Mouse (Mus musculus): ENCODE results near the gene Spata31d1a. TPM values are rescaled to one million over a fixed set of nuclear protein-coding genes. Genes with fewer than 3 reads are reported as not detected.

The Spata31d1a gene
- total and polyA plus RNA-seq, 3 experiments, result 0.19 TPM; not detected in 2

DNA sequence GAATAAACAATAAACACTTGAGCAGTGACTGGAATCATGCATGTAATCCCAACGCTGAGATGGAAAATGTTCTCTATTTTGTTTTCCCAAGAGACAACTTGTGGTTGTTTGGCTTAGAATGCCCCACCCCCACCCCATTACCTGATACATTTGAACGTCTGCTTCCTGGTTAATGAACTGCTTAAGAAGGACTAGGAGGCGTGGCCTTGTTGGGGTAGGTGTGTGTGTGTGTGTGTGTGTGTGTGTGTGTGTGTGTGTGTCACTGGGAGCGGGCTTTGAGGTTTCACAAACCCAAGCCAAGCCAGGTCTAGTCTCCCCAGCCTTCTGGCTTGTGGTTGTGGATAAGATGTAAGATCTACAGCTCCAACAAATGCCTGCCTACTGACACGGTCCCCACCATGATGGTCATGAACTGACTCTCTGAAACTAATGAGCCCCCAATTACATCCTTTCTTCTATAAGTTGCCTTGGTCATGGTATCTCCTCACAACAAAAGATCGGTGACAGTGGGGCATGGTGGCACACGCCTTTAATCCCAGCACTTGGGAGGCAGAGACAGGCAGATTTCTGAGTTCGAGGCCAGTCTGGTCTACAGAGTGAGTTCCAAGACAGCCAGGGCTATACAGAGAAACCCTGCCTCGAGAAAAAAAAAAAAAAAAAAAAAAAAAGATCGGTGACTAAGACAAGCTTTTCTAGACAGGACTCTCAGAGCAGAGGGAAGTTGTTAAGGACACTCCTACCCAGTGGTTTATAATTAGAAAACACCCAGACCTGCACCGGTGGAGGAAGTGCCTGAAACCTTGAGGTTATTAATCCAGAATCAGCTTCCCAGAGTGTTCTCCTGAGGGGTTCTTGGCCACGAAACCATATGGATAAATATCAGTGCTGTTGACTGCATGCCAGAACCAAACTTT lies 33.6 kb downstream of the Spata31d1a start:
- Histone ChIP-seq H3K4me3 (replicated peaks in 1 of 3; ENCODE audit: low read depth in 2 of 3, low read length in 2 of 3, poor library complexity in 1 of 3) (no peak overlapping the region), H3K27me3 (replicated peaks) (no peaks in the 10 kb centered on the region), H3K79me2 (replicated peaks; ENCODE audit: control insufficient read depth, extremely low read depth, insufficient read depth, poor library complexity, severe bottlenecking) (no peaks in the 10 kb centered on the region), H3K36me3 (replicated peaks in 1 of 2; ENCODE audit: control insufficient read depth in 1 of 2, insufficient read depth in 1 of 2, low read length in 1 of 2) (peaks cover 0 to 5% of the 10 kb centered on the region in 2 experiments), H3K27ac (ENCODE audit: insufficient read depth, low read depth) (no peak overlapping the region), H3K4me2 (ENCODE audit: insufficient read depth, low read depth, poor library complexity, severe bottlenecking) (no peak overlapping the region), H3K4me1 (ENCODE audit: control insufficient read depth in 1 of 2, insufficient read depth in 2 of 2) (peaks cover 5 to 26% of the 10 kb centered on the region in 2 experiments; a peak in 3 of 4 replicates), H3K9ac (ENCODE audit: insufficient read depth, low read depth) (no peak overlapping the region), H3K9me3 (replicated peaks; ENCODE audit: low read length) (no peaks in the 10 kb centered on the region)
- DNase-seq (ENCODE audit: extremely low read depth), result no peak
- dilution Hi-C loops (cut with MboI; ENCODE audit: extremely low pct_ligation_motif_present, extremely low pct_unique_long_range_greater_than_20kb, low sequenced_read_pairs) (no loop called here), in situ Hi-C loops (cut with MboI; ENCODE audit: low pct_ligation_motif_present, low pct_unique_long_range_greater_than_20kb, low sequenced_read_pairs) (no loop called here)
- TF ChIP-seq CHD1 (IDR thresholded peaks at IDR 0.05; ENCODE audit: low read depth, low read length), result no peak
- TF ChIP-seq ZNF384 (IDR thresholded peaks at IDR 0.05; ENCODE audit: low read depth, low read length), result peak; percentile 64

DNA sequence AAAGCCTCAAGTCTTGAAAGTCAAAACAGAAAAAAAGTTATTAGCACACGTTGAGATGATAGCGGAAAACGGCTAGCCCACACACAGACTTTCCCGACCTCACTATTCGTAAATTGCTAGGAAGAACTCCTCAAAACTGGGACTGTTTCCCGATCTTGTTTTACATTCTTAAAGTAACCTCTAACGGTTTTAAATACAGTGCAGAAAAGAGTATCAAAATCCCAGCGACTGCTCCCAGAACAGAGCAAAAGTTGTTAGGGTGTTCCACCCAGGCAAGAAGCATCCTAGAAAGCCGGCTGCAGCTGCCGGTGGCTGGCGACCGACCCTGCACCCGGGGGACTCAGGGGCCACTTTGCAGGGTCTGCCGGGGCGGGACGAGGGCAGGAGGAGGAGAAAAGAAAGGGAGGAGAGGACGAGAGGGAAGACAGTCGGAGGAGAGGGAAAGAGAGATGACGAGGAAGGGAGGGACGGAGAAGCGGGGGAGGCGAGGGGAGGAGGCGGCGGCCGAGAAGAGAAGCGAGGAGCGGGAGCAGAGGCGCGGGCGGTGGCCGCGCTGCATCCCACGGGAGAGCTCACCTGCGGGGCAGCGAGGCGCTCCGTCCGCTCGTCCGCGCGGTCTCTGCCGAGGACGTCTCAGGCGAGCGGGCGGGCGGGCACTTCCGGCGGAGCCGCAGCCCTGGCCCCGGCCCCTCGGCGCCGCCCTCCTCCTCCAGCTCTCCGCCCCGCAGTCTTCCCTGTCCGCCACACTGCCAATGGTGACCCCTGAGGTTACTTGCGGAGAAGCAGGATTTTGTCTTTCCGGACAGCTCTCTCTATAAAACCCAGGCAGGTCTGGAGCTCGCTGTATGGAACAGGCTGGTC lies 34.7 kb downstream of the Spata31d1a start, which contains the start of gene Golm1:
TSS of gene Golm1 (minus strand) at position 661 of the 861 bp plus-strand sequence.
- dilution Hi-C loops (cut with MboI; ENCODE audit: extremely low pct_ligation_motif_present, extremely low pct_unique_long_range_greater_than_20kb, low sequenced_read_pairs), result no loop called here
- H3K4me2 ChIP-seq (ENCODE audit: insufficient read depth, low read depth, poor library complexity, severe bottlenecking), result peak within 1 kb of the TSS; percentile 57
- H3K9ac ChIP-seq (ENCODE audit: insufficient read depth, low read depth), result peak within 1 kb of the TSS; percentile 82
- H3K27ac ChIP-seq (ENCODE audit: insufficient read depth, low read depth), result no peak within 1 kb of the TSS
- peaks cover 0 to 7% of the 10 kb centered on the region in 2 experiments for H3K36me3 ChIP-seq (replicated peaks in 1 of 2; ENCODE audit: control insufficient read depth in 1 of 2, insufficient read depth in 1 of 2, low read length in 1 of 2)
- in situ Hi-C loops (cut with MboI; ENCODE audit: low pct_ligation_motif_present, low pct_unique_long_range_greater_than_20kb, low sequenced_read_pairs), result no loop called here
- no peaks in the 10 kb centered on the region for H3K9me3 ChIP-seq (replicated peaks; ENCODE audit: low read length)
- H3K79me2 ChIP-seq (replicated peaks; ENCODE audit: control insufficient read depth, extremely low read depth, insufficient read depth, poor library complexity, severe bottlenecking), result no peaks in the 10 kb centered on the region
- H3K4me1 ChIP-seq (ENCODE audit: control insufficient read depth in 1 of 2, insufficient read depth in 2 of 2), result peaks cover 5 to 26% of the 10 kb centered on the region in 2 experiments; a peak in 3 of 4 replicates
- H3K27me3 ChIP-seq (replicated peaks), result no peaks in the 10 kb centered on the region
- no peak for DNase-seq (ENCODE audit: extremely low read depth)
- peak within 1 kb of the TSS; percentile 64 to 95 (median 79) for H3K4me3 ChIP-seq (replicated peaks in 1 of 3; ENCODE audit: low read depth in 2 of 3, low read length in 2 of 3, poor library complexity in 1 of 3)
- TF ChIP-seq POLR2A (IDR thresholded peaks at IDR 0.05; ENCODE audit: low read depth, low read length) (peak; percentile 76), ZKSCAN1 (IDR thresholded peaks at IDR 0.05; ENCODE audit: borderline replicate concordance, low read depth, low read length) (no peak), MAX (IDR thresholded peaks at IDR 0.05; ENCODE audit: low read length) (0 out of 2 replicates have a peak, but pooled peaks have one; percentile 32), TCF12 (IDR thresholded peaks at IDR 0.05; ENCODE audit: low read depth, low read length) (peak; percentile 74), NELFE (IDR thresholded peaks at IDR 0.05; ENCODE audit: low read depth, low read length) (peak; percentile 76), ZC3H11A (IDR thresholded peaks at IDR 0.05; ENCODE audit: low read depth, low read length) (no peak), ELF1 (IDR thresholded peaks at IDR 0.05; ENCODE audit: low read depth, low read length) (peak; percentile 62), RCOR1 (conservative IDR thresholded peaks at IDR 0.05; ENCODE audit: low read depth, low read length) (no peak), ZMIZ1 (IDR thresholded peaks at IDR 0.05; ENCODE audit: low read depth, low read length) (peak; percentile 68), RAD21 (IDR thresholded peaks at IDR 0.05; ENCODE audit: low read depth, low read length) (no peak), TBP (conservative IDR thresholded peaks at IDR 0.05; ENCODE audit: low read depth, low read length) (no peak), IRF4 (IDR thresholded peaks at IDR 0.05; ENCODE audit: low read depth, low read length) (peak; percentile 12; the same call in 1 of the 2 replicates), MYC (IDR thresholded peaks at IDR 0.05; ENCODE audit: low read depth, low read length) (no peak), CHD2 (IDR thresholded peaks at IDR 0.05; ENCODE audit: low read length) (no peak), MEF2A (IDR thresholded peaks at IDR 0.05; ENCODE audit: borderline replicate concordance, low read depth, low read length) (no peak; the same call in 1 of the 2 replicates), BHLHE40 (IDR thresholded peaks at IDR 0.05; ENCODE audit: low read depth, low read length) (peak; percentile 36; the same call in 1 of the 2 replicates), SIN3A (IDR thresholded peaks at IDR 0.05; ENCODE audit: low read length) (0 out of 2 replicates have a peak, but pooled peaks have one; percentile 49), GABPA (IDR thresholded peaks at IDR 0.05; ENCODE audit: insufficient replicate concordance, low read depth, low read length) (no peak)

Measured in CH12.LX (cell line).